Mouse (Mus musculus) MEL (cell line): Measurements from ENCODE around the gene Vash1. TPM values are rescaled to one million over a fixed set of nuclear protein-coding genes. Genes with fewer than 3 reads are reported as not detected.

ENCODE experiments used
- DNase-seq: peaks from one replicate; pipeline ENCODE4 v3.0.0; 2011; ENCODE audit warnings: low read depth, low spot score
- H3K27ac ChIP-seq: 2 replicates; pipeline ENCODE4 v1.5.1; 2012; ENCODE audit warnings: low read depth, mild to moderate bottlenecking, control low read depth, low read length, moderate library complexity; ENCODE audit not compliant: control insufficient read depth
- H3K27me3 ChIP-seq, 2 experiments: fragments of 150-350 bp in 1 of 2; sonication (generic) in 1 of 2; 2 replicates each; pipeline ENCODE4 v1.6.1; 2012; ENCODE audit warnings: low read length in 2 of 2, mild to moderate bottlenecking in 2 of 2, improper control_type of control experiment in 1 of 2, moderate library complexity in 1 of 2; ENCODE audit not compliant: insufficient read depth in 2 of 2, control insufficient read depth in 1 of 2
- H3K36me3 ChIP-seq, 2 experiments: 2 replicates each; pipeline ENCODE4 v1.6.1; 2012 to 2014; ENCODE audit warnings: low read length in 2 of 2, improper control_type of control experiment in 1 of 2, inconsistent platforms in 1 of 2, mild to moderate bottlenecking in 1 of 2; ENCODE audit not compliant: insufficient read depth in 2 of 2, control insufficient read depth in 1 of 2
- H3K4me1 ChIP-seq, 2 experiments: fragments of 150-350 bp in 1 of 2; sonication (generic) in 1 of 2; 2 replicates each; pipeline ENCODE4 v1.6.1; 2012; ENCODE audit warnings: low read length in 2 of 2, improper control_type of control experiment in 1 of 2, mild to moderate bottlenecking in 1 of 2; ENCODE audit not compliant: insufficient read depth in 2 of 2, control insufficient read depth in 1 of 2
- H3K4me3 ChIP-seq, 2 experiments: fragments of 150-350 bp in 1 of 2; sonication (generic) in 1 of 2; 2 replicates each; pipeline ENCODE4 v1.5.1; 2012; ENCODE audit warnings: low read depth in 2 of 2, low read length in 2 of 2, mild to moderate bottlenecking in 2 of 2, moderate library complexity in 2 of 2, control low read depth in 1 of 2, improper control_type of control experiment in 1 of 2; ENCODE audit not compliant: control insufficient read depth in 1 of 2, insufficient read depth in 1 of 2
- H3K79me2 ChIP-seq: 2 replicates; pipeline ENCODE4 v1.6.1; 2012; ENCODE audit warnings: mild to moderate bottlenecking, low read length, moderate library complexity; ENCODE audit not compliant: control insufficient read depth, poor library complexity, insufficient read depth
- H3K9ac ChIP-seq: 2 replicates; pipeline ENCODE4 v1.6.1; 2012; ENCODE audit warnings: low read depth, mild to moderate bottlenecking, control low read depth, low read length, moderate library complexity; ENCODE audit not compliant: control insufficient read depth, poor library complexity, severe bottlenecking
- H3K9me3 ChIP-seq: fragments of 150-350 bp; sonication (generic); replicated peaks from 2 replicates; pipeline ENCODE4 v1.6.1; 2012; ENCODE audit warnings: mild to moderate bottlenecking, low read length, improper control_type of control experiment, moderate library complexity; ENCODE audit not compliant: insufficient read depth
- CHD2 ChIP-seq: IDR thresholded peaks from 2 replicates; pipeline ENCODE4 v1.6.1; 2011; ENCODE audit warnings: low read length, improper control_type of control experiment
- CTCF ChIP-seq, 3 experiments: IDR thresholded peaks in 2 of 3; conservative IDR thresholded peaks in 1 of 3; 2 replicates each; pipeline ENCODE4 v1.5.1; 2011 to 2012; ENCODE audit warnings: low read length in 3 of 3, low read depth in 2 of 3, mild to moderate bottlenecking in 2 of 3, improper control_type of control experiment in 1 of 3, inconsistent platforms in 1 of 3, mixed read lengths in 1 of 3, moderate library complexity in 1 of 3; ENCODE audit not compliant: control insufficient read depth in 1 of 3, insufficient read depth in 1 of 3, poor library complexity in 1 of 3, severe bottlenecking in 1 of 3
- EP300 ChIP-seq, 2 experiments: IDR thresholded peaks; 2 replicates each; pipeline ENCODE4 v1.6.1; 2011; ENCODE audit warnings: improper control_type of control experiment in 2 of 2, low read length in 2 of 2, low read depth in 1 of 2, mild to moderate bottlenecking in 1 of 2
- GABPA ChIP-seq: IDR thresholded peaks from 2 replicates; pipeline ENCODE4 v1.6.1; 2012; ENCODE audit warnings: low read depth, mild to moderate bottlenecking, inconsistent platforms, low read length, improper control_type of control experiment, moderate library complexity
- GATA1 ChIP-seq: IDR thresholded peaks from 2 replicates; pipeline ENCODE4 v1.6.1; 2011; ENCODE audit warnings: low read depth, low read length, improper control_type of control experiment
- HCFC1 ChIP-seq: IDR thresholded peaks from 2 replicates; pipeline ENCODE4 v1.6.1; 2012; ENCODE audit warnings: low read depth, mild to moderate bottlenecking, inconsistent platforms, low read length, improper control_type of control experiment, moderate library complexity
- JUND ChIP-seq: IDR thresholded peaks from 2 replicates; pipeline ENCODE4 v1.6.1; 2011; ENCODE audit warnings: low read depth, mild to moderate bottlenecking, improper control_type of control experiment, low read length
- MAX ChIP-seq: IDR thresholded peaks from 2 replicates; pipeline ENCODE4 v1.6.1; 2011; ENCODE audit warnings: low read length, improper control_type of control experiment
- MEF2A ChIP-seq: IDR thresholded peaks from 2 replicates; pipeline ENCODE4 v1.6.1; 2014; ENCODE audit warnings: low read depth, mild to moderate bottlenecking, inconsistent platforms, low read length, improper control_type of control experiment; ENCODE audit not compliant: poor library complexity, insufficient replicate concordance, severe bottlenecking; ENCODE audit errors: extremely low read depth
- MXI1 ChIP-seq: IDR thresholded peaks from 2 replicates; pipeline ENCODE4 v1.6.1; 2011; ENCODE audit warnings: mild to moderate bottlenecking, low read depth, low read length, improper control_type of control experiment
- MYC ChIP-seq: IDR thresholded peaks from 2 replicates; pipeline ENCODE4 v1.6.1; 2011; ENCODE audit warnings: low read depth, mild to moderate bottlenecking, low read length, improper control_type of control experiment, moderate library complexity
- NELFE ChIP-seq: IDR thresholded peaks from 2 replicates; pipeline ENCODE4 v1.6.1; 2011; ENCODE audit warnings: low read depth, low read length, improper control_type of control experiment
- NRF1 ChIP-seq: IDR thresholded peaks from 2 replicates; pipeline ENCODE4 v1.6.1; 2014; ENCODE audit warnings: low read depth, mild to moderate bottlenecking, inconsistent platforms, low read length, improper control_type of control experiment, moderate library complexity; ENCODE audit not compliant: poor library complexity, insufficient read depth, severe bottlenecking
- POLR2A ChIP-seq, 2 experiments: IDR thresholded peaks; 2 replicates each; pipeline ENCODE4 v1.6.1; 2011 to 2012; ENCODE audit warnings: low read length in 2 of 2, mild to moderate bottlenecking in 2 of 2, control low read depth in 1 of 2, improper control_type of control experiment in 1 of 2, low read depth in 1 of 2, moderate library complexity in 1 of 2; ENCODE audit not compliant: control insufficient read depth in 1 of 2, insufficient read depth in 1 of 2, poor library complexity in 1 of 2
- SMC3 ChIP-seq: IDR thresholded peaks from 2 replicates; pipeline ENCODE4 v1.6.1; 2011; ENCODE audit warnings: low read depth, low read length, improper control_type of control experiment
- TAL1 ChIP-seq: IDR thresholded peaks from 2 replicates; pipeline ENCODE4 v1.6.1; 2012; ENCODE audit warnings: mild to moderate bottlenecking, inconsistent platforms, low read length, moderate library complexity, mixed read lengths
- TCF12 ChIP-seq: IDR thresholded peaks from 2 replicates; pipeline ENCODE4 v1.6.1; 2014; ENCODE audit warnings: low read depth, mild to moderate bottlenecking, inconsistent platforms, low read length, improper control_type of control experiment, moderate library complexity
- UBTF ChIP-seq: IDR thresholded peaks from 2 replicates; pipeline ENCODE4 v1.6.1; 2012; ENCODE audit warnings: low read depth, mild to moderate bottlenecking, inconsistent platforms, low read length, improper control_type of control experiment, moderate library complexity, borderline replicate concordance; ENCODE audit not compliant: insufficient read depth
- USF1 ChIP-seq: IDR thresholded peaks from 2 replicates; pipeline ENCODE4 v1.6.1; 2014; ENCODE audit warnings: low read depth, mild to moderate bottlenecking, inconsistent platforms, low read length, improper control_type of control experiment, moderate library complexity
- USF2 ChIP-seq, 2 experiments: IDR thresholded peaks; 2 replicates each; pipeline ENCODE4 v1.6.1; 2011 to 2012; ENCODE audit warnings: improper control_type of control experiment in 2 of 2, low read length in 2 of 2, borderline replicate concordance in 1 of 2, inconsistent platforms in 1 of 2, low read depth in 1 of 2, mild to moderate bottlenecking in 1 of 2; ENCODE audit not compliant: insufficient read depth in 1 of 2
- ZC3H11A ChIP-seq: IDR thresholded peaks from 2 replicates; pipeline ENCODE4 v1.6.1; 2012; ENCODE audit warnings: low read depth, mild to moderate bottlenecking, inconsistent platforms, low read length, improper control_type of control experiment
- ZKSCAN1 ChIP-seq: IDR thresholded peaks from 2 replicates; pipeline ENCODE4 v1.6.1; 2012; ENCODE audit warnings: low read depth, mild to moderate bottlenecking, inconsistent platforms, low read length, improper control_type of control experiment, moderate library complexity
- ZNF384 ChIP-seq: IDR thresholded peaks from 2 replicates; pipeline ENCODE4 v1.6.1; 2012; ENCODE audit warnings: low read depth, mild to moderate bottlenecking, inconsistent platforms, low read length, improper control_type of control experiment
- polyA plus RNA-seq, 2 experiments: library from polyadenylated mRNA; stranded (reverse) in 1 of 2; unstranded in 1 of 2; fragments of >175 nt in 1 of 2; fragments of >200 nt in 1 of 2; gene quantifications; 2 replicates each; pipeline versions ENCODE4 v1.2.1 to v1.2.4; 2012; ENCODE audit warnings: low replicate concordance in 2 of 2, low read depth in 1 of 2; ENCODE audit not compliant: insufficient read length in 2 of 2, insufficient read depth in 1 of 2, missing spikeins in 1 of 2
- total RNA-seq: library from RNA; depleted of rRNA; stranded (reverse); fragments of 300-350 nt; gene quantifications from 2 replicates; pipeline ENCODE4 v1.2.3, GENCODE M21; 2012

Vash1 gene
- total and polyA plus RNA-seq, 3 experiments: 0.24 to 0.39 TPM; not detected in 1

DNA sequence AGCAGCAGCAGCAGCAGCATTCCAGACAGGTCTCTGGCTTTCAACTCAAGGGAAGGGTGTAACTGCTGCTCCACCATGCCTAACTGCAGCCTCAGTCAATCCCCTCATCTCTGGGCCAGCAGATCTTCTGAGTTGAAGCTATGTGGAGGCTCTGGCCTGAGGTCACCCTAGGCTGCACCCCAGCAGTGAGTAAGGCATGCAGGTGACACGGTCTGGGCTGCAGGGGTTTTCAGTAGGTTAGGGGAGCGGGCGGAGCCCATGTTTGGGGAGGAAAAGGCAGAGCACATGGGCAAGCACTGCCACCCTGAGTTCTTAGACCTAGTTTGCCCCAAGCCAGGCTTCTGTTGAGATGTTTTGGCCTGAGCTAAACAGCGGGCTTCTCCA lies 22.4 kb downstream of the Vash1 start:
- Histone ChIP-seq H3K27me3 (no peaks in the 10 kb centered on the region; a peak in 1 of 4 replicates), H3K79me2 (no peaks in the 10 kb centered on the region), H3K9me3 (no peaks in the 10 kb centered on the region), H3K4me3 (no peak overlapping the region), H3K4me1 (no peaks in the 10 kb centered on the region), H3K27ac (no peak overlapping the region), H3K36me3 (no peaks in the 10 kb centered on the region), H3K9ac (no peak overlapping the region)
- no peak for DNase-seq
- no peak for TF ChIP-seq USF1
- TF ChIP-seq TAL1: no peak
- TF ChIP-seq MEF2A: no peak
- no peak for TF ChIP-seq TCF12
- no peak for TF ChIP-seq POLR2A (IDR thresholded peaks at IDR 0.05; ENCODE audit: control insufficient read depth in 1 of 2, insufficient read depth in 1 of 2, low read depth in 1 of 2, low read length in 2 of 2, poor library complexity in 1 of 2)
- TF ChIP-seq ZC3H11A: no peak
- no peak for TF ChIP-seq NRF1
- no peak for TF ChIP-seq CHD2
- no peak for TF ChIP-seq NELFE
- no peak for TF ChIP-seq USF2 (IDR thresholded peaks at IDR 0.05; ENCODE audit: borderline replicate concordance in 1 of 2, insufficient read depth in 1 of 2, low read depth in 1 of 2, low read length in 2 of 2)
- no peak for TF ChIP-seq CTCF (IDR thresholded peaks at IDR 0.05 in 2 of 3, conservative IDR thresholded peaks at IDR 0.05 in 1 of 3; ENCODE audit: control insufficient read depth in 1 of 3, insufficient read depth in 1 of 3, low read depth in 2 of 3, low read length in 3 of 3, poor library complexity in 1 of 3, severe bottlenecking in 1 of 3)
- no peak for TF ChIP-seq SMC3
- TF ChIP-seq HCFC1: no peak
- TF ChIP-seq UBTF: no peak
- TF ChIP-seq GATA1: no peak
- no peak for TF ChIP-seq GABPA
- no peak for TF ChIP-seq MYC
- no peak for TF ChIP-seq ZNF384
- no peak for TF ChIP-seq MXI1
- TF ChIP-seq EP300 (IDR thresholded peaks at IDR 0.05; ENCODE audit: low read depth in 1 of 2, low read length in 2 of 2): no peak

- no peak overlapping the region for H3K4me3 ChIP-seq
- H3K9me3 ChIP-seq: no peaks in the 10 kb centered on the region
- no peak overlapping the region for H3K27ac ChIP-seq
- no peaks in the 10 kb centered on the region for H3K4me1 ChIP-seq
- no peaks in the 10 kb centered on the region for H3K36me3 ChIP-seq
- TF ChIP-seq CHD2: no peak
- no peak for TF ChIP-seq NELFE
- TF ChIP-seq JUND: no peak
- no peak for TF ChIP-seq MAX
- no peak for TF ChIP-seq ZKSCAN1
- no peak overlapping the region for H3K9ac ChIP-seq
- H3K27me3 ChIP-seq: no peaks in the 10 kb centered on the region; a peak in 1 of 4 replicates
- no peak for DNase-seq
- H3K79me2 ChIP-seq: no peaks in the 10 kb centered on the region
Measured at GRCm38 (mm10) chr12:86701491-86701890, 23.0 kb downstream of the Vash1 start.
